8 mouse cellular contexts compared by ENCODE assay signal in genomic region chr19:46348761-46349458, GRCm38 (mm10). TPM values are rescaled to one million over a fixed set of nuclear protein-coding genes. Genes with fewer than 3 reads are reported as not detected.
DNase-seq lines count a peak whose midpoint lies in the region; ATAC-seq and TF ChIP-seq lines count a peak whose summit lies in the region.

No protein-coding gene starts in this region.

- H3K9me3 ChIP-seq in forebrain, postnatal 0 days (ENCODE audit: low read length) = no peaks in the 10 kb centered on the region
- H3K9me3 ChIP-seq in liver, postnatal 0 days (ENCODE audit: low read length) = no peaks in the 10 kb centered on the region
- H3K9me3 ChIP-seq in neural tube, embryonic 12.5 days = no peaks in the 10 kb centered on the region

- no peaks in the 10 kb centered on the region for H3K36me3 ChIP-seq in forebrain, postnatal 0 days (ENCODE audit: insufficient read depth)
- H3K36me3 ChIP-seq in liver, postnatal 0 days (replicated peaks; ENCODE audit: insufficient read depth, low read length) = no peaks in the 10 kb centered on the region
- no peaks in the 10 kb centered on the region for H3K36me3 ChIP-seq in neural tube, embryonic 12.5 days

- DNase-seq in MEL-GATA-1-ER (ENCODE audit: extremely low read depth, low read depth) = peak; percentile 57
- DNase-seq in cerebellum, adult 11-12 months = peak; percentile 94
- peak; percentile 94 for DNase-seq in forebrain, postnatal 0 days
- peak; percentile 62 for DNase-seq in heart, postnatal 25 days (ENCODE audit: low spot score)
- DNase-seq in layer of hippocampus, adult 18-20 months (ENCODE audit: low spot score in 2 of 2) = peak; percentile 91 to 94
- DNase-seq in liver, postnatal 0 days = peak; percentile 75
- peak; percentile 84 for DNase-seq in testis, postnatal 10 days (ENCODE audit: low spot score)

- H3K4me1 ChIP-seq in forebrain, postnatal 0 days (ENCODE audit: insufficient read depth) = 0 out of 2 replicates have a peak, but pooled peaks cover 4% of the 10 kb centered on the region
- H3K4me1 ChIP-seq in liver, postnatal 0 days (ENCODE audit: insufficient read depth) = peaks cover 21% of the 10 kb centered on the region
- H3K4me1 ChIP-seq in neural tube, embryonic 12.5 days = peaks cover 12% of the 10 kb centered on the region

- intact Hi-C loops in heart, postnatal 25 days (cut with DNase I) = no loop called here

- TF ChIP-seq CTCF in forebrain, postnatal 0 days (IDR thresholded peaks at IDR 0.05; ENCODE audit: low read depth) = peak; percentile 17
- TF ChIP-seq CTCF in liver, postnatal 0 days (IDR thresholded peaks at IDR 0.05; ENCODE audit: low read depth) = no peak

- TF ChIP-seq EP300 in liver, postnatal 0 days (IDR thresholded peaks at IDR 0.05; ENCODE audit: low read depth) = no peak

- H3K27ac ChIP-seq in forebrain, postnatal 0 days (ENCODE audit: low read depth, low read length) = peak overlapping the region; percentile 94
- peak overlapping the region; percentile 49 for H3K27ac ChIP-seq in liver, postnatal 0 days (ENCODE audit: low read depth)
- H3K27ac ChIP-seq in neural tube, embryonic 12.5 days = peak overlapping the region; percentile 27; the same call in 1 of the 2 replicates

- peak overlapping the region; percentile 95 for H3K9ac ChIP-seq in forebrain, postnatal 0 days
- peak overlapping the region; percentile 68 for H3K9ac ChIP-seq in liver, postnatal 0 days (replicated peaks)
- peak overlapping the region; percentile 77 for H3K9ac ChIP-seq in neural tube, embryonic 12.5 days

- H3K4me3 ChIP-seq in forebrain, postnatal 0 days (ENCODE audit: low read depth, low read length) = peak overlapping the region; percentile 78
- peak overlapping the region; percentile 58 for H3K4me3 ChIP-seq in liver, postnatal 0 days (ENCODE audit: low read depth, low read length)
- peak overlapping the region; percentile 62 for H3K4me3 ChIP-seq in neural tube, embryonic 12.5 days

- peak overlapping the region; percentile 95 for H3K4me2 ChIP-seq in forebrain, postnatal 0 days (ENCODE audit: low read depth)
- peak overlapping the region; percentile 97 for H3K4me2 ChIP-seq in liver, postnatal 0 days (ENCODE audit: low read depth, low read length)
- peak overlapping the region; percentile 93 for H3K4me2 ChIP-seq in neural tube, embryonic 12.5 days (replicated peaks)

- under 1% methylated on average over 69 of the region's 78 CpGs for WGBS in forebrain, postnatal 0 days
- WGBS in liver, postnatal 0 days (ENCODE audit: insufficient replicate concordance) = under 1% methylated on average over 57 of the region's 78 CpGs
- under 1% methylated on average over 78 of the region's 78 CpGs for WGBS in neural tube, embryonic 12.5 days

- no peaks in the 10 kb centered on the region for H3K27me3 ChIP-seq in forebrain, postnatal 0 days (ENCODE audit: insufficient read depth, low read length)
- H3K27me3 ChIP-seq in liver, postnatal 0 days (ENCODE audit: insufficient read depth, low read length) = no peaks in the 10 kb centered on the region
- peaks cover 32% of the 10 kb centered on the region for H3K27me3 ChIP-seq in neural tube, embryonic 12.5 days (replicated peaks)

- peak; percentile 98 for ATAC-seq in forebrain, postnatal 0 days
- ATAC-seq in liver, postnatal 0 days = peak; percentile 90
- peak; percentile 91 for ATAC-seq in neural tube, embryonic 12.5 days (ENCODE audit: low FRiP score, low read depth)

RNA-seq across cellular contexts. Expression of gene 2310034G01Rik, which starts 1.2 kb away (rescaled TPM):
- 2.4 and 4.3 TPM in 2 replicates for total RNA-seq in forebrain, postnatal 0 days (2014; rRNA removed)
- 2.0 and 2.3 TPM in 2 replicates for polyA plus RNA-seq in forebrain, postnatal 0 days (2015; fragmentation: Nextera tagmentation; extraction: Ambion mirVana)
- under 1 TPM; 0.36 to 0.70 TPM for total RNA-seq in heart, postnatal 25 days (2021)
- 1 to 10 TPM in 1 of 2 experiments, under 1 TPM in 1; 0.77 to 1.2 TPM for total RNA-seq in layer of hippocampus, adult 18-20 months (2021)
- 0.75 and 1.0 TPM in 2 replicates for polyA plus RNA-seq in liver, postnatal 0 days (2015; fragmentation: Nextera tagmentation; extraction: Ambion mirVana)
- polyA plus RNA-seq in neural tube, embryonic 12.5 days (2016; fragmentation: Nextera tagmentation; extraction: Ambion mirVana) = 2.1 and 2.2 TPM in 2 replicates

RNA-seq across cellular contexts. Expression of gene Mfsd13a, which starts 8.0 kb away (rescaled TPM):
- total RNA-seq in forebrain, postnatal 0 days (2014; rRNA removed) = 4.1 and 5.3 TPM in 2 replicates
- 11.5 and 14.1 TPM in 2 replicates for polyA plus RNA-seq in forebrain, postnatal 0 days (2015; fragmentation: Nextera tagmentation; extraction: Ambion mirVana)
- 1 to 10 TPM; 1.9 to 2.3 TPM for total RNA-seq in heart, postnatal 25 days (2021)
- 10 to 100 TPM; 28.2 to 29.0 TPM for total RNA-seq in layer of hippocampus, adult 18-20 months (2021)
- 3.4 and 3.9 TPM in 2 replicates for polyA plus RNA-seq in liver, postnatal 0 days (2015; fragmentation: Nextera tagmentation; extraction: Ambion mirVana)
- 8.5 and 9.3 TPM in 2 replicates for polyA plus RNA-seq in neural tube, embryonic 12.5 days (2016; fragmentation: Nextera tagmentation; extraction: Ambion mirVana)

RNA-seq across cellular contexts. Expression of gene Cuedc2, which starts 10.4 kb away (rescaled TPM):
- 214 and 275 TPM in 2 replicates for total RNA-seq in forebrain, postnatal 0 days (2014; rRNA removed)
- polyA plus RNA-seq in forebrain, postnatal 0 days (2015; fragmentation: Nextera tagmentation; extraction: Ambion mirVana) = 388 and 443 TPM in 2 replicates
- 10 to 100 TPM; 80.9 to 87.7 TPM for total RNA-seq in heart, postnatal 25 days (2021)
- total RNA-seq in layer of hippocampus, adult 18-20 months (2021) = 100 to 1,000 TPM; 179 to 182 TPM
- 52.4 and 53.8 TPM in 2 replicates for polyA plus RNA-seq in liver, postnatal 0 days (2015; fragmentation: Nextera tagmentation; extraction: Ambion mirVana)
- polyA plus RNA-seq in neural tube, embryonic 12.5 days (2016; fragmentation: Nextera tagmentation; extraction: Ambion mirVana) = 284 and 289 TPM in 2 replicates

RNA-seq across cellular contexts. Expression of gene Fbxl15, which starts 20.9 kb away (rescaled TPM):
- 37.2 and 54.8 TPM in 2 replicates for total RNA-seq in forebrain, postnatal 0 days (2014; rRNA removed)
- polyA plus RNA-seq in forebrain, postnatal 0 days (2015; fragmentation: Nextera tagmentation; extraction: Ambion mirVana) = 50.3 and 59.1 TPM in 2 replicates
- total RNA-seq in heart, postnatal 25 days (2021) = 1 to 10 TPM; 5.2 to 6.0 TPM
- 10 to 100 TPM; 30.7 to 31.5 TPM for total RNA-seq in layer of hippocampus, adult 18-20 months (2021)
- 8.6 and 8.8 TPM in 2 replicates for polyA plus RNA-seq in liver, postnatal 0 days (2015; fragmentation: Nextera tagmentation; extraction: Ambion mirVana)
- 26.8 and 28.2 TPM in 2 replicates for polyA plus RNA-seq in neural tube, embryonic 12.5 days (2016; fragmentation: Nextera tagmentation; extraction: Ambion mirVana)

RNA-seq across cellular contexts. Expression of gene Psd, which starts 22.0 kb away (rescaled TPM):
- total RNA-seq in forebrain, postnatal 0 days (2014; rRNA removed) = 395 and 483 TPM in 2 replicates
- 158 and 178 TPM in 2 replicates for polyA plus RNA-seq in forebrain, postnatal 0 days (2015; fragmentation: Nextera tagmentation; extraction: Ambion mirVana)
- 1 to 10 TPM; 1.2 to 1.3 TPM for total RNA-seq in heart, postnatal 25 days (2021)
- 100 to 1,000 TPM; 799 to 877 TPM for total RNA-seq in layer of hippocampus, adult 18-20 months (2021)
- polyA plus RNA-seq in liver, postnatal 0 days (2015; fragmentation: Nextera tagmentation; extraction: Ambion mirVana) = 1.9 and 2.0 TPM in 2 replicates
- polyA plus RNA-seq in neural tube, embryonic 12.5 days (2016; fragmentation: Nextera tagmentation; extraction: Ambion mirVana) = 29.9 and 31.6 TPM in 2 replicates

Comparison
In these comparisons a context has a peak if more than half of its experiments do, and no peak if none do; other contexts are left out.
1. Peak in every context shown above with its lines: DNase-seq, ATAC-seq, H3K4me3 ChIP-seq and H3K27ac ChIP-seq.
2. H3K27ac ChIP-seq: peak in every context shown above with its lines; median percentile 94 in forebrain, postnatal 0 days; 49 in liver, postnatal 0 days; 27 in neural tube, embryonic 12.5 days.